Mouse (Mus musculus): Measurements from ENCODE around the gene Glrx3.
"Not testable (repeated sequence)": the region's sequence is repeated elsewhere in the genome, so short reads cannot be mapped to it uniquely, and the experiment has no call there.

The Glrx3 gene

DNA sequence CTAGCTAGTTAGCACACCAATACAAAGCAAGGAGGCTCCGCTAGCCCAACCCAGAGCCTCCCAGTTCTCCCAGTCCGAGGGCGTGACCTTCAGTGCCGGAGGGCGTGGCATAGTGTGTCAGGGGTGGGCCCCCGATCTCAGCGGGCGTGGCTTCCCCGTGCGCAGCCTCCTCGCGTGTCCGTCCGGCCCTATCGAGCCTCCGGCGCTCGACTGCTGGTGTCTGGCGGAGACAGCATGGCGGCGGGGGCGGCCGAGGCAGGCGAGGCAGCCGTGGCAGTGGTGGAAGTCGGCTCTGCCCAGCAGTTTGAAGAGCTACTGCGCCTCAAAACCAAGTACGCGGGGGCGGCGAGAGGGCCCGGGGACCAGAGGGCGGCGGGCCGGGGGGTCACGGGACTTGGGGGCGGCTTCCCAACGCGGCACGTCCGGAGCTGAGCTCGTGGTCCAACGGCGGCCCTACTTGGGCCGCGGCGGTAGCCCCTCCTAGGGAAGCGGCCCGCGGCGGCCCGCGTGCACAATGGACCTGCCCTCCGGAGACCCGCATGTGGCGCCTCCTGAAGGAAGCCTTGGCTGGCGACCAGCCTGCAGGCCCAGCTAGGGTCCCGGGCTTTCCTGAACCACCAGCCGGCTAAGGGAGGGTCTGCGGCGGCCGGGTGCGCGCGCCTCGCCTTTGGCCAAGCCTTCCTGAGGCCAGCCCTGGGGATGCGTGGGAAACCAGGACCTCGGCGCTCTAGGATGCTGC is at the start of gene Glrx3:
TSS of gene Glrx3 (plus strand) at position 175 of the 739 bp plus-strand sequence.
- peak; percentile 93 for DNase-seq (ENCODE audit: low read depth)

GRCm38 (mm10) chr7:137387863-137388262 is 49.6 kb upstream of the Glrx3 start:
- no peak for DNase-seq (ENCODE audit: low read depth)

DNA sequence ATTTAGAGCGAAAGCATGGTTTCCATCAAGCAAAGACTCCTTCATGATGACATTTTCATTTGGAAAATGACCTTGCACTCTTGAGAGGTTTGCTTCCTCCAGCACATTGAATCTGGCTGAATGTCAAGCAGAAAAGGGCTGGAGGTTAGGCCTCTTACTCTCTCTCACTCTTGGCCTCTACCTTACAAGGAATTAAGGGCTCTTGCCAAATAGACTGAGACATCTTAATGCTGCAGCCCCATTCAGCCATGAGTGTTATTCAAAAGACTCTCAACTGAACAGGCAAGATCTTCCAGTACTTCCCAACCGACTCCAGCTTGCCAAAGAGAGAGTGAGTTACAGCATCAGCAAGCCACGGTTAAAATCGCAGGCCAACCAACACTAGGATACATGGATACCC is 42.0 kb upstream of the Glrx3 start:
- DNase-seq (ENCODE audit: low read depth), result no peak

DNA sequence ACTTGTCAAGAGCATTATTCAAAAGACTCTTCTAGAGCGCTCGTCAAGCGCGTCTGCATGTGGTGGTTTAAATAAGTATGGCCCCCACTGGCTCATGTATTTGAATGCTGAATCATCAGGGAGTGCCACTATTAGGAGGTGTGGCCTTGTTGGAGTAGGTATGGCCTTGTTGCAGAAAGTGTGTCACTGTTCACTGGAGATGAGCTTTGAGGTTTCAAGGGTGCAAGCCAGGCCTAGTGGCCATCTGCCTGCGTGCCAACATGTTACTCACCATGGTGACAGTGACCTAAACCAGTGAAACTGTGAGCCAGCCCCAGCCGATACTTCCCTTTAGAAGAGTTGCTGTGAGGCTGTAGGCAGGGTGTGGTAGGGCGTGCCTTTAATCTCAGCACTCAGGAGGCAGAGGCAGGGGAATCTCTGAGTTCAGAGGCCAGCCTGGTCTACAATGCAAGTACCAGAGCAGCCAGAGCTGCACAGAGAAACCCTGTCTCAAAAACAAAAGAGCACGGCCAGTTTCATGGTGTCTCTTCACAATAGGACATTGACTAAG is 40.0 kb upstream of the Glrx3 start:
- DNase-seq (ENCODE audit: low read depth), result no peak

DNA sequence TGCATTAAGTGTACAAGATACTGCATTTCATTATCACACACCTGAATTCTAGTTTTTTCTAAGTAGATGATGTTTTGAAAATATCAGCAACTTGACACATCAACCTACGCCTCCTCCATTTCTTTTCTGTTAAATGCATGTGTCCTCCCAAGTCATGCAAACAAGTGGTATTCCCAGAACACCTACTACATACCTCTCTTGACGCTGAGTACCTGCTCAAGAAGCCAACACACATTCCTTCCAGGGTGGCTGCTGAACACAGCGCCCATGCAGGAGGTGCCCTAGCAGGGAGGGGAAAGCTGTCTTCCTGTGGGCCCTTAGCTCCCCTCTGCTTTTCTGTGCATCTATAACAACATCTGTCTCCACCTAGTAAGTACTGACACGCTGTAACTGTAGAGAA is 38.4 kb upstream of the Glrx3 start:
- no peak for DNase-seq (ENCODE audit: low read depth)

- DNase-seq (ENCODE audit: low read depth), result no peak
These were observed 33.3 kb upstream of the Glrx3 start for GRCm38 (mm10) chr7:137404146-137404545.

DNA sequence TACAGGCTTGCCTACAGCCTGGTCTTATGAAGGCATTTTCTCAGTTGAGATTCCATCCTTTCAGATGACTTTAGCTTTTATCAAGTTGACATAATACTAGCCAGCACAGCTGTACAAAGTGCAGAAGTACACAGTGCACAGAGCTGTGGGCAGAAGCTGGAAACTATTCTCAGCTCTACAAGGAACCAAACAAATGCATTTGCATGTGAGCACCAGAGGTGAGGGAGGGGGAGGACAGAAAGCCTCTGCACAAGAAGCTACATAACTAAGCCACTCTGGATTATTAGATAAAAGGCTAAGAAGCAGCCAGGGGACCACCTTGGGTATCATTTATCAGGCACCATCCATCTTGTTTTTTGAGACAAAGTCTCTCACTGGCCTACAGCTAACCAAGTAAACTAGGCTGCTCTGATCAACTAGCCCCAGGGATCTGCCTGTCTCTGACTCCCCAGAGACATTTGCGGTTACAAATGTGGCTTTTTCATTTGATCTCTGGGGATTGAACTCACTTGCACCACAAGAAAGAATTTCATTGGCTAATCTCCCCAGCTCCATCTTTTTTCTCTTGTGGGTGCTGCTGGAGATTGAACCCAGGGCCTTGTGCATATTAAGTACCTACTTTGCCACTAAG is 29.9 kb upstream of the Glrx3 start:
- no peak for DNase-seq (ENCODE audit: low read depth)

DNA sequence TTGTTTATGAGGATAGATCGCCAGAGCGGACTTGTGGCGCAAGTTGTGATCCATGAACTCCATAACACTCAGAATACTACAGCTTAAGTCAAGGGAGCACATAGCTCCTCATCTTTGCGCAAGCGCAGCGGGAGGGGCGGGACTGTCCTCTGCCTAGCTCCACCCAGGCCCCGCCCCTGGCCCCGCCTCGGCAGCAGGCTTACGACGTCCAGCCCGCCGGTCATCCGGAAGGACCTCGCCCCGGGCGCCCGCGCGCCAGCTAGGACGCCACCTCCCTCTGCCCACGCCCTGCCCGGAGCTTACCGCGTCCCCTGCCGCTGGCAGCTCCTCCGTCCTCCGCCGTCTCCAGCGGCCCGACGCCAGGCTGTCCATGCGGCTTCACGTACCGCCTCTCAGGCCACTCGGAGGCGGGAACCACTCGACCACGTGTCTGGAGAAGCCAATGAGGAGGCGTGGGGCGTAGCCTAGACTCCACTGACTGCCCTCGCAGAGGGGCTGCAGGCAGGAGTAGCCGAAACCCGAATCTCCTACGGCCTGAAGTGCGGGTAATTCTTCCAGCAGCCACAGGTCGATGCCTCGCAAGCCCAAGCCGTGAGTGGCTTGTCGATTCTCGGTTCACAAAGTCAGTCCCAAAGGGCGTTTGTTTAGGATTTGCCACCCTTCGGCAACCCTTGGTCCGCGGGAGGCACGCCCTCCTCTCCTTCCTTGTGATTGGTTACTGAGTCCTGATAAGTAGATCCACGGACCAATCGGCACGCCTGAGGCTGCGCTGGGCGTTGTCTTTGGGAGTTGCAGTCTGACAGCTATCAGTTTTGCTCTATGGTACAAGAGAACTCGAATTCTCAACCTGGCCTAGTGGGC is 26.8 kb upstream of the Glrx3 start, which contains the start of gene 9430038I01Rik:
TSS of gene 9430038I01Rik (minus strand) at position 426 of the 861 bp plus-strand sequence.
- peak; percentile 97 for DNase-seq (ENCODE audit: low read depth)

DNA sequence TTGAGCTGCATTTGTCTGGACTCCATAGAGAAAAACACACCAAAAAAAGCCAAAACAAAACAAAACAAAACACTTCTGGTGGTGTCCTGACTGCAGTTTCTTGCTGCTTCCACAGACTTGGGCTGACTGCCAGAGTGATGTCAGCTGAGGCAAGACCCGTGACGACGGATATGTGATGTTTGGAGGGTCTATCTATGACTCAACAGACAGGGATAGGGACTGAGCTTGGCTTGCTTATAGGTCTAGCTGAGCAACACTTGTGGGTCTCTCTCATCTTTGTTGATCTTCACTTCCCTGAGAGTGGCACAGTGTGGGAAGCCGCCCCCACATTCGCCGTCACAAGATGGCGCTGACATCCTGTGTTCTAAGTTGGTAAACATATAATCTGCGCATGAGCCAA is 22.7 kb upstream of the Glrx3 start:
- DNase-seq (ENCODE audit: low read depth), result peak; percentile 36

DNA sequence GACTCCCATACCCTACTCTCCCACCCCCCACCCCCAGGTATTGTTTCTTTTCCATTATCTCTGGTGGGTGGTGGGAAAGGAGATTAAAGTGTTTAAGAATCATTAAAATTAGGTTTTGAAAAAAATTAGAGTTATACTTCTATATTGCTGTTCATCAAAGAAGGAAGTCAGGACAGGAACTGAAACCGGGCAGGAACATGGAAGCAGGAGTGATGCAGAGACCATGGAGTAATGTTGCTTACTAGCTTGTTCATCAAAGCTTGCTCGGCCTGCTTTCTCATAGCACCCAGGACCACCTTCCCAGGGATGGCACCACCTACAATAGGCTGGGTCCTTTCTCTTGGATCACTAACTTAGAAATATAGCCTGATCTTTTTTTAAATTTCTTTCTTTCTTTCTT is 16.9 kb upstream of the Glrx3 start:
- DNase-seq (ENCODE audit: low read depth), result no peak

DNA sequence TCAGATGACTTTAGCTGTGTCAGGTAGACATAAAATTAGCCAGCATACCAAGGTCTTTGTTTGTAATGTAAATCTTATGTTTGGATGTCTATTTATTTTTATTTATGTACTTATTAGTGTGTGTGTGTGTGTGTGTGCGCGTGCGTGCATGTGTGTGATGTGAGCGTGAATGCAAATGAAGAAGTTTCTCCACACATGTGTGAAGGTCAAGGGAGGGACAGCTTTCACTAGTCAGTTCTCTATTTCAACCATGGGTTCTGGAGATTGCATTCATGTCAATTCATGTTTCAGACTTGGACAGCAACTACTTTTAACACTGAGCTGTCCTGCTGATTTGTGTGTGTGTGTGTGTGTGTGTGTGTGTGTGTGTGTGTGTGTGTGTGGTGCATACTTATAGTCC is 16.2 kb upstream of the Glrx3 start:
- no peak for DNase-seq (ENCODE audit: low read depth)

- no peak for DNase-seq (ENCODE audit: low read depth)
These were observed 10.7 kb upstream of the Glrx3 start for GRCm38 (mm10) chr7:137426693-137427092.

- DNase-seq (ENCODE audit: low read depth), result no peak
These were observed 5.4 kb upstream of the Glrx3 start for GRCm38 (mm10) chr7:137431769-137432603.

DNA sequence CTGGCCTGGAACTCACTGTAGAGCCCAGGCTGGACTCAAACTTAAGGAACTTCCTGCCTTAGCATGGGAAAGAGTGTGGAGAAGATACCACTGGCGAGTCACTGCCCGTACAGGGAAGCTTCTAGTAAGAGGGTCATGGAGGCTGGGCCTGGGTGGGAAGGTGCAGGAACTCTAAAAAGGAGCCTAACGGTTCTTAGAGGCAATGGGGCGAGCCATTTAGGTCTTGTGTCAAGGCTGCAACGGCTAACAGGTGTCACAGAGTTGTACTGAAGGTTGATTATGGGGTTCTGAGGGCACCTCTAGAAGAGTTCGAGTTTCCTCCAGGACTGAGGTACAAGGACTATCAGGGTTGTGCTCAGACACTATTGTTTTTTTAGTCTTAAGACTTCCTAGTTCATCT is 513 bp upstream of the Glrx3 start:
- no peak for DNase-seq (ENCODE audit: low read depth)

DNA sequence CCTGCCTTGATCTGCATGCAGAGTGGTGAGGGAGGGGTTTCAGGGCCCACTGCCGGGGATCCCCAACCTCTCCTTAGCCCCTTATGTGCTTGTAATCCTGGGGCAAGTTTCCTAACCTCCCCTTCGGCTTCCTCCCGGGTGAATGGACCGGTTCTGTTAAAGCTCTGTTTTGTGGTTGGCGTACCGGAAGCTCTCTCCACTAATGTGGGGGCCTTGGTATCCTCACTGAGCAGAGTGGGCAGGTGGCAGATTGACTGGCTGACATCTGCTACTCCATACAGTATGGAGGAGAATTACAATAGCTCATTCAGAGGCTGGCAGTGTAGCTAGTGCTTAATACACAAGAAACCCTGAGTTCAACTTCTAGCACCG is 751 bp downstream of the Glrx3 start:
- DNase-seq (ENCODE audit: low read depth), result peak; percentile 65

GRCm38 (mm10) chr7:137438962-137439361 is 1.5 kb downstream of the Glrx3 start:
- not testable (repeated sequence) for DNase-seq (ENCODE audit: low read depth)

DNA sequence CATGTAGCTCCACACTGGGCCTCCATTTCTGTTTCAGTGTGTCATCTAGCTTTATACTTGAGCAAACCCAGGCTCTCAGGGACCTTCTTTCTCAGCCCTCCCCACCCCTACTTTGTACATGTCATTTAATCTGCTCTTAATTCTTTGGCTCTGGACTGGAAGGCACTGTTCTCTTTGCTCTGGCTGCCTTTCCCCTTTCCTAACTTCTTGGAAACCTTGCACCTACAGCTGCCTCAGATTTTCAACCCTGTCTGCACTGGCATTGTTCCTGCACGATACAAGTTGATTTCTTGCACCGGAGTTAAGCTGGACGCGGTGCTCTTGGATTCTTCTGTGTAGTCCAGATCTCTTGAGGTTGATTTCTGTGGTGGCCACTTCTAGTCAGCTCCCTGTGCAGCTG is 5.5 kb downstream of the Glrx3 start:
- no peak for DNase-seq (ENCODE audit: low read depth)

- DNase-seq (ENCODE audit: low read depth), result no peak
These were observed 7.9 kb downstream of the Glrx3 start for GRCm38 (mm10) chr7:137445321-137445720.

- DNase-seq (ENCODE audit: low read depth), result no peak
These were observed 24.0 kb downstream of the Glrx3 start for GRCm38 (mm10) chr7:137461396-137461795.

DNA sequence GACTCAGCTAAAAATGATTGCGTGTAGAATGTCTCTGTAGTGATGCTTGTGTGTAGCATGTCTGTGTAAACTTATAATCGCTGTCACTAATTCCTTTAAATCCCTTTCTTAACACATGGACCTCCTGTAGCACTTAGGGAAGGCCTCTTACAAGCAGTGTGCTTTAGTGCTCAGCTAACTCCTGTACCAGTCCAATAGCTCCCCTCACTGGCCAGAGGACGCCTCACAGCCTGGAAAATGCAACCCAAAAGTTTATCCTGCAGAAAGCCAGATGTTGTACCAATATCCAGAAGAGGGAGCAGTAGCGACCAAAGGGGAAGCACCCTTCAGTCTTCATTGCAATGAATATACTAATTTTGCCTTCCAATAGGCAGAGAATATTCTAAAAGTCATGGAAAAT is 30.8 kb downstream of the Glrx3 start:
- DNase-seq (ENCODE audit: low read depth), result peak; percentile 65

DNA sequence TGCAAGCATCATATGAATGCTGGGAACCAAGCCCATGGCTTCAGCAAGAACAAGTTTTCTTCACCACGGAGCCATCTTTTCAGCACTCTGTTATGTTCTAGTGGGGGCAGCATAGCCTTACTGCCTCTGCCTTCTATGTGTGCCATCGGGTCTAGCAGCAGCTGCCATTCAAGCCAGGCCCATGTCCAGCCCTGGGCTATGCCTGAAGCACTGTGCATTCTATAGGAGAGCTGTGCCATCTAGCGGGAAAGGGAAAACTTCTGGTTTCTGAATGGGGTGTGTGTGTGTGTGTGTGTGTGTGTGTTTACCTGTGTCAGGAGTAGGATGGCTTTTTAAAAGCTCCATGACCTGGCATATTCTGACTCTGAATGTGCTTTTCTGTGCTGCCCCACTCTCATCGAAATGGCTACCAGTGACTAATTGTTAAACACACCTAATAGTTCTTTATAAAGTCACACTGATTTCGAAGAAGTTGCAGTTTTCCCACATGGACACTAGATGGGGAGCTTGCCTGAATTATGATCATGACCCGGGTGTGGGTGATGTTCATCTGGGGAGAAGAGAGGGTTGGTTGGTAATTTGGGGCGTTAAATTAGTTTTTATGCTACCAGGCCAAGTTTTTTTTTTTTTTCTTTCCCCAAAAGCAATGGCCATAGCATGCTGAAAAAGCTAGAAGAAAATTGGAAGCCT is 34.2 kb downstream of the Glrx3 start:
- peak; percentile 42 for DNase-seq (ENCODE audit: low read depth)

Measured in 416B (cell line).